Mouse (Mus musculus): ENCODE measurements at regions not wholly inside any gene's neighbourhood (a gene's known extent, or its start where the extent isn't known, plus 50 kb on each side); places are given as distances from the start of the nearest gene placed in this dataset.

DNA sequence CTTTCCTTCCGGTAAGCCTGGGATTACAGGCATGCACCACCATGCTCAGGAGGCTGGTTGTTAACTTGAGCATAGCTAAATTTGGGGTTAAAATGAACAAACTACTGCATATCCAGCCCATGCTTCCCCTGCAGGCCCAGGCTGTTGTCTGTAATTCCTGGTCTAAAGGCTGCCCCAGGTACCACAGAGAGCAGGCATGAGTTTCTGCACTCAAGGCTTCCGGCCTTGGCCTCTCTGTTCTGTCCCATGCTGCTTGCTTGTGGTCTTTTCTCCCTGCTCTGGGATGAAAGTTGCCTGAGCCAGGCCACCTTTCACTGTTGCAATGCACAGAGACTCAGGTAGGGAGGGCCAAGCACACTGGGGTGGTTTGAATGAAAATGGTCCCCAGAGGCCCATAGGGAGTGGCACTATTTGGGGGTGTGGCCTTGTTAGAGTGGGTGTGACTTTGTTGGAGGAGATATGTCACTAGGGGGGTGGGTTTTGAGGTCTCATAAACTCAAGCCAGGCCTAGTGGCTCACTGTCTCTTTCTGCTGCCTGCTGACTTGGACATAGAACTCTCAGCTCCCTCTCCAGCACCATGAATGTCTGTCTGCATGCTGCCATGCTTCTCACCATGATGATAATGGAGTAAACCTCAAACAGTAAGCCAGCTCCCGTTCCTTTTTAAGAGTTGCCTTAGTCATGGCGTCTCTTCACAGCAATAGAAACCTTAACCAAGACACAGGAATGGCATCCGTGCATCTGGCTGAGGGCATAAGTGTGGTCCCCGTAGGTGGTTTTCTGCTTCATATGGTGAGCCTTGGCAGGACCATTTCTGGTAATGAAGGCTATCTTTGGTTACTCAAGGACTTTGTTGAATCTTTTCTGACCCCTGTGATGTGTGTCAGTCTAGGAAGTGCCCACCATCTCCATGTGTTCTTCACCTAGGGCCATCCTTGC, 86.7 kb upstream of the Zfp366 start:
- no peak for DNase-seq

- no peak for DNase-seq
Measured at GRCm38 (mm10) chr13:99096837-99097236, 87.8 kb upstream of the Zfp366 start.

DNA sequence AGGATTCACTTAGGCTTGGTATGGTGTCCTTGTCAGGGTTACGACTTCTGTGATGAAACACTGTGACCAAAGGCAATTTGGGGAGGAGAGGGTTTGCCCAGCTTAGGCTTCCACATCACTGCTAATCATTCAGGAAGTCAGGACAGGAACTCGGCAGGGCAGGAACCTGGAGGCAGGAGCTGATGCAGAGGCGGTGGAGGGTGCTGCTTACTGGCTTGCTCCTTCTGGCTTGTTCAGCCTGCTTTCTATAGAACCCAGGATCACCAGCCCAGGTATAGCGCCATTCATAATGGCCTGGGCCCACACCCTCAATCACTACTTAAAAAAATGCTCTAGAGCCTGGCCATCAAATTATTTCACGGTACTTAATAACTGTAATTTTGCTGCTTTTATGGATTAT, 89.6 kb upstream of the Zfp366 start:
- DNase-seq = no peak

GRCm38 (mm10) chr13:99094221-99094620, 90.4 kb upstream of the Zfp366 start:
- no peak for DNase-seq

DNA sequence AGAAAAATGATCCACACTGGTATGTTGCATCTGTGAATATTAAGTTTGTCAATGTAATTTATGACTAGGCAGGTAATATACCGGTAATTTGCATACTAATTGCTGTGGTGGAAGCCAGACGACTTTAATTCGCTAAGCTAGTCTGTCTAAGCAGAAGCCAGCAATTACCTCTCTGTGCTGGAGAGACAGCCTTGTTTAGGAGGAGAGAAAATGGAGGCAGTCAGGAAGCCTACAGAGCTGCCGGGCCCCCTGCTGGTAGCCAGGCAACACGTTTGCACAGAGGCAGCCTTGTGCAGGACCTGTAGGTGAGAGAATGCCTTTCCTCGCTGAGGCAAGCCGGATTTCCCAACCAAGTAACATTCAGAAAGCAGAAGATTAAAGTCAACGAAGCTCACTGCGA, 91.4 kb upstream of the Zfp366 start:
- peak; percentile 69 for DNase-seq

- no peak for DNase-seq
Measured at GRCm38 (mm10) chr13:99092279-99092930, 92.2 kb upstream of the Zfp366 start.

- DNase-seq = no peak
Measured at GRCm38 (mm10) chr13:99091562-99092278, 92.9 kb upstream of the Zfp366 start.

DNA sequence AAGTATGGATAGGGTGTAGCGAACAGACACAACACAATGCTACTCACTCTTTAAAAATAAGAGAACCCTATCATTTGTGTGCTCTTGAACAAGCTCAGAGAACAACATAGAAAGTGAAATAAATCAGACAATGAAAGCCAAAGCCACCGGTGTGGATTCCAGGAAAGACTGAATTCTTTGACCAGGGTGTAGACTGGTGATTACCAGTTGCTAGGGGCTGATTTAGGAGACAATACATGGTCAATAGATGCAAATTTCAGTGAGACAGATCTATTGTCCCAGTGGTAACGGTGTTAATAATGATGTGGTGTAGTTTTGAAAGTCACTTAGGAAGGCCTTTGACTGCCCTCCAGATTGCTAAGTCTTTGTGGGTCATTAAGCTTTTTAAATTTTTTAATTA, 94.3 kb upstream of the Zfp366 start:
- DNase-seq = no peak

- no peak for DNase-seq
Measured at GRCm38 (mm10) chr13:99088285-99088684, 96.3 kb upstream of the Zfp366 start.

DNA sequence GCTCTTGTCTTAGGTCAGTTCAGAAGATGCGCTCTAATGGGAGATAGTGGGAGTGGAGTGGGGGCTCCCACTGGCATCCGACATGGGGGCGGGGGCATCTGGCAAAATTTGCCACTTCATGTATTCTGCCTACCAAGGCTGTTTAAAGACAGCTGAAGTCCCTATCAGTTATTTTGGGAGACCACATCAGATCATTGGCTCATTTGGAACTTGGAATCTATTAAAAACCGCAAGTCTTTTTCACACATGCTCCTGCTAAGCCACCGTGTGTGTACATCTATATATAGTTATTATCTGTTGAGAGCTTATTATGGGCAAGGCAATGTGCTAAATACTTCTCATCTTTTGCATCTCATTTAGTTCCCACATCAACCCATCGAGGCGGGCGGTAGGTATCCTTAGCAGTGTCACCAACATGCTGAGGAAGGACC, 95.0 kb upstream of the 1700024P04Rik start:
- no peak for DNase-seq

DNA sequence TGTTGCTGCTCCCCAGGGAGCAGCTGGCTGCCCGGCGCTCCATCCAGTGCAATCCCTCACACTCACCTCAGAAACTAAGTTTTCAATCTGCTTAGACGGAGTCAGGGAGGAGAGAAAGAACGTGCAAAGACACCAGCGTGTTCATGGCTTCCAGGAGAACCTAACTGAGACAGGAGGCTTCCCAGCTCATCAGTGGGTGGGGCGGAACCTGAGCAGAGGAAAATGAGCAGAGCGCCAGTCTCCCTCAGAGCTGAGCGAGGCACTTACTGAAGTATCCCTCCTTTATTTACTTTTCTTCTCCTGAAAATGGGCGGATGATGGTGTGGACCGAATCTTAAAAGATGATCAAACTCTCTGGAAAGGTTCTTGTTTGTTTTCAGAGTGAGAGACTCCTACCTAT, 94.3 kb upstream of the 1700024P04Rik start:
- no peak for DNase-seq

DNA sequence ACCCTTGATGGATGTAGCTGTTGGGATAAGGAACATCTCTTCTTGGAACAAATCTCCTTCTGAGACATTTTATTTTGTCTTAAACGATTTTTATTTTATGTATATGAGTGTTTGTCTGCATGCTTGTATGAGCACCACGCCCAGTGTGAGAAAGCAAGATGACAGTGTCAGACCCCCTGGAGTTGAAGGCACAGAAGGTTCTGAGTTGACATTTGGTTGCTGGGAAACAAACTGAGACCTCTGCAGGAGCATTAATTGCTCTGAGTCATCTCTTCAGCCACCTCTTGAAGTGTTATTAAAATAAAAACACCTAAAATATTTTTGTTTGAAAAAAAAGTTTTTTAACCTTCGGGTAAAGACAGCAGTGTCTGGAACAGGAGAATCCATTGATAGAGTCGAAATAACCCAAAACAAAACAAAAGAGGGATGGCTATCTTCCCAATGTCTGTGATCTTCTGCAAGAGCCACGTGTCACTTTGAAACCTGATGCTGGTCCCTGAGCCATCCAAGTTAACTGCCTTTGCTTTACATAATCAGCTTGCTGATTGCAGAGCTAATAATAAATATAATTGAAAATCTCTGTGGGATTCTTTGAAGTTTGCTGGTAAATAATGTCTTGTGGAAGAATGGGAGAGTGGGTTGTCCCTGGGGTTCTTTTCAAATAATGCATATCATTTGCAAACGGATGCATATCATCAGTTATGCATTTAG, 92.8 kb upstream of the 1700024P04Rik start:
- no peak for DNase-seq

DNA sequence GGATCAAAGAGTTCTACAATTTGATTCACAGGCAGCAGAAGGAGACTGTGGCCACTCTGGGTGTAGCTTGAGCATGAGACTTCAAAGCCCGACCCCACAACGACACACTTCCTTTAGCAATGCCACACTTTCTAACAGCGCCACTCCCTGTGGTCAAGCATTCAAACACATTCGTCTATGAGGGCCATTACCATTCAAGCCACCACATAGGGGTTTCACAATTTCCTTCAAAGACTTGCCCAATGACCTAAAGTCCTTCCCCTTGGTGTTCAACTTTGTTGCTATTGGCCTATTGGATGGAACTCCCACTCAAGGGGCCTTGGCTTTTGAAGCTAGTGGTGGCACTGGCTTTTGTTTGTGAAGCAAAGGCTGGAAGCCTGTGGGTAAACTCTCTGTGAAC, 91.1 kb upstream of the 1700024P04Rik start:
- no peak for DNase-seq

DNA sequence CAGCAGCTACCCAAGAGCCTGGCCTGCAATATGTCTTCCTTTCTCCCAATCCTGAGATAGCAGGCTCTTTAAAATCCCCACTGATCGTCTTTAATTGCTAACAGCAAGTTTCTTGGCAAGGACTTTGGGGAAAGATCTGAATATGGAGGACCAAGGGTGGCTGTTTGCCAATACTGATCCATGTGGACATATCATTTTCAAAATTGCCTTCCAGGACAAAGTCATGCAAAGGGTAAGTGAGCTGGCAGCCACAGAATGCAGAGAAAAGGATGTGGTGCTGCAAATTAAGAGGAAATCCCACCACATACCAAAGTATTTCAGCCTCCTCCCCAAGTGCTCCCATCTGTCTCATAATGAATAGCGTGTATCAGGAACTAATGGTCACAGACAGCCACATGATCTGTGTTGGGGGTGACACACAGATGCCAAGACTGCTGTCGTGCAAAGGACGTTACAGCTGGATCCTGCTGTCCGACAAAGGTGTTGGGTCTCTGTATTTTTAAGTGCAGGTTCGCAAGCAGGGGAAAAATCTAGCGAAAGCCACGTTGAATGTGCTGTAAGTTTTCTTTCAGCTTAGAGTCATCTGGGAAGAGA, 87.6 kb upstream of the 1700024P04Rik start:
- DNase-seq = no peak

DNA sequence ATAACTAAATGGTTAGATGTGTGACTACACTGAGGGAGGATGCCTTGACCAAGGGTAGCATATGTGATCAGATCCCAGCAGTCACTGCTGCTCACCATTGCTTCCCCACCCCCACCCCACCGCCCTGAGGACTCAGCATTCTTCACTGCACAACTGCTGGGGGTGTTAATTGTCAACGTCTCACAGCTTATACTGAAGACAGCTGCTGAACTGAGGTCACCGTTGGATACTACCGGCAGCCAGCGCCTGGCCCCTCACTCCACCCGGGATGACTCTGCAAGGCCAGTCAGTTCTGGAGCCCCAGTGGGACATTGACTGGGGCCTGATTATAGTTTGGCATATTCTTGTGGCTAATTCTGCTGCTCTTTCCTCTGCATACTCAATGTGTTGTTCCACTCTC, 87.0 kb upstream of the 1700024P04Rik start:
- no peak for DNase-seq

GRCm38 (mm10) chr13:99069767-99070166, 85.4 kb upstream of the 1700024P04Rik start:
- DNase-seq = no peak

- no peak for DNase-seq
Measured at GRCm38 (mm10) chr13:99067504-99067903, 83.1 kb upstream of the 1700024P04Rik start.

- no peak for DNase-seq
Measured at GRCm38 (mm10) chr13:99063431-99063830, 79.1 kb upstream of the 1700024P04Rik start.

DNA sequence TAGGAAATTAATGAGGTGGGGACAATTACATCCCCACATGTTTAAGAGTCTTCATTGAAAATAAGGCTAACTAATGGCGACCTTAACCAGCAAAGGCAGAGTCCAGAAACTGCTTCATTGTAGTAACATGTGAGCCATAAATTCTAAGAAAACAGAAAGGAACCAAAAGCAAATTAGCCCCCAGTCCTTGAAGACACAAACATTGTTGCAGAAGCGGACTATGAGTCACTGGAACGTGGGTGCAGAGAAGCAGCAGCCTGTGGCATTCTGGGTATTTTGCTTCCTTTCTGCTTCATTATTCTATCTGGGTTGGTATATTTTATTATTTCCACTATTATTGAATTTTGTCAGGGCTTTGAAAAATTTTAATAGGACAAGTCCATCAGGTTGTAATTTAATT, 78.6 kb upstream of the 1700024P04Rik start:
- DNase-seq = no peak

DNA sequence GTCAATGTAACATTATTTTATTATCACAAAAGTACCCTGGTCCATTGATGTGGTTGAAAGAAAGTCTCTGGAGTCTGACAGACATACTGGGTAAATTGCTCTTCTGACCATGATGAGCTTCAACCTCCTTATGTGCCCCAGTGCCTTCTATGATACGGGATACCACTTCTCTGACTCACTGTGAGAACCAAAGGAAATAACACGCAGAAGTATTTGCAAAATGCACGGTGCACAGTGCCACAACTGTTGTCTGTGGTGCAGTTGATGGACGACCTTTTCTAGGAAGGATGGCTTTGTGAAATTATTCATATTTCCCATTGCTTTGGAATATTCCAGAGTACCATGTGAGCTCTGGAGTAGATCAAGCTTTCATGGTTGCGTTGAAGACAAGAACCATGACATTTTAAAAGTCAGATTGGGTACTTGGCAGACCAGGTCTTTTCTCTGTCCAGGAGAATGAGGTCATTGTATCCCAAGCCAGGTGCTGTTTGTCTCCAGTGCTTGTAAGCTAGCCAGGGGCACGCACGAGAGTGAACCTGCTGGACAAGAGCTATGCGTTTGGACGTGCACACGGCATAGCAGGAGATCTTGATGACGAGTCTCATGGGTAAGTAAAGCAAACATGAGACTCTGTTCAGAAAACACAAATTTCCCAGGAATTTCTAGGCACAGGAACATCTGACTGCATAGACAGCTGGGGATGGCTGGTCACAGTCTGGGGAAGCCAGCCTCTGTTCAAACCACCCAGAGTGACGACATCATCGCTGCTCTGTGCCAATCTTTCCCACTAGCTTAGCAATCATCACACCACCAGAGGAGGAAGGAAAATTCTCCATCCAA, 74.0 kb upstream of the 1700024P04Rik start:
- peak; percentile 11 for DNase-seq

DNA sequence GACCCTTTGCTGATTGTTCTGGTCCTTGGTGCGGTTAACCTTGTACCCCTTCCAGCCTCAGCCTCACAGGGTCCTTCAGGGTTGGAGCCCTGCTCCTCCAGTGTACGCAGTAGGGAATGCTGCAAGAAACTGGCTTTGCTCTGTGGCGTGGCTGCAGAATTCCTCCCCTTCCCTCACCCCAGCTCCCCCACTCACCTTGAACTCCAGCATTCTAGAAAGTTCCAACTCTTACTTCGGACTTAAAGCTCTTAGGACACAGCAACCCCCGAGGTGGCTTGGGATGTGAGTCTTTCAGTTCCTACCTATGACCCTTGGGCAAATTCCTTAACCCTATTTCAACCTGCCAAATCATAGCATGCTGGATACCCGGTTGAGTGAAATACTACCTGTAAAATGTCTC, 73.3 kb upstream of the 1700024P04Rik start:
- DNase-seq = no peak

All from adrenal gland, adult 8-10 months (tissue).